Mouse (Mus musculus) liver, adult 2 months (tissue): ENCODE data around the gene Pin1rt1.

ENCODE experiments used
- CTCF ChIP-seq: fragments of 200-500 bp; IDR thresholded peaks from 2 replicates; pipeline ENCODE4 v1.5.1; 2011; ENCODE audit warnings: low read depth, low read length, control low read depth
- POLR2A ChIP-seq: fragments of 200-500 bp; IDR thresholded peaks from 2 replicates; pipeline ENCODE4 v1.6.1; 2011; ENCODE audit warnings: low read length, control low read depth; ENCODE audit not compliant: insufficient read depth; ENCODE audit errors: extremely low read depth

DNA sequence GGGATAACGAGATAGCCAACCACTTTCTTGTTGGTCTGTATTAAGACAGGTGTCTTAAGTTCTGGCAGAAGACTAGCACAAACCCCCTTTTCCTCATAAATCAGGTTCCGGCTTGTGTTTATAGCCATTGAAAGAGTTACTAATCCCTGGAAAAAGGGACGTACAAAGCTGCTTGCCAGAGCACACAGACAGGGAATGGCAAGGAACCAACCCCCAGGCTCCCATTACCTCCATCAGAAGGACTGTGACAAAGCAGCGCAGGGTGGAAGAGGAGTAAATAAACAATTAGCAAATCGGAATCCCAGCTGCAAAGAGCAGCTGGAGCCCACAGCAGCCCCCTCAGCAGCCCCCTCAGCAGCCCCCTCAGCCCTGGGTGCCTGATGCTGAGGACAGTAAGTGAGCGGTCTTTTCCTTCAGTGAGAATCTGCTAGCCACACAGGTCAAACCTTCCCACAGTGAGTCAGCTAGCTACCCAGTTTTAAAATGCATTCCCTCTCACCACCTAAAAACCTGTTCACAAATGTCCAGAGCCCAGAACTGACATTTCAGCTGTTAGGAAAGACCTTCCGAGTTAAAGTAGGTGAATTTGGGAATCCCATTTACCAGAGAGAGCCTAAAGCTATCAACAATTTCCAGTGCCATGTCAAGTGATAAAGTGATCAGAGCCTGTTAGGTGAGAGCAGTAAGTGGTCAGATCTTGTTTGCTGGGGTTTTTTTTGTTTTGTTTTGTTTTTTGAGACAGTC, 25.0 kb upstream of the Pin1rt1 start:
- TF ChIP-seq CTCF = no peak
- no peak for TF ChIP-seq POLR2A
